Mouse (Mus musculus): ENCODE data around the gene Synpr.

Synpr gene

DNA sequence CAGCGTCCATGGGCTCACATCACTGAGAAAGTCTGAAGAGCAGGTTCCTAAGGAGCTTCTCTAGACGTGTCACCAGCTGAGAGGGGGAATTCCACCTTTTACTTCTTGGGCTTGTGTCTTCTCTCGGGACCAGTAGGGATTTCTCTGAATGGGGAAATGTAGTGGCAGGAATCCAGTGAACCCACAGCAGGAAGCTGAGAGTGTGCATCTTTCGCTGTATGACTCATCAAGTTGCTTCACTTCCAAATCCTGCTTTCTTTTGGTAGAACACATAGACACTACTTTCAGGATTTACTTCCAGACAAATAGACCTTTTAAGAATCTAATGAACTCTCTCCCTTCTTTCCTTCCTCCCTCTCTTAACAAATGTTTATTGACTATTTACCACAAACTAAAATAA is 266.6 kb downstream of the Synpr start:
- DNase-seq (ENCODE audit: low spot score in 2 of 2) = peak in 1 of 2 experiments; percentile 22

- no peak for DNase-seq (ENCODE audit: low spot score in 2 of 2)
These were observed 269.2 kb downstream of the Synpr start for GRCm38 (mm10) chr14:13553616-13554370.

DNA sequence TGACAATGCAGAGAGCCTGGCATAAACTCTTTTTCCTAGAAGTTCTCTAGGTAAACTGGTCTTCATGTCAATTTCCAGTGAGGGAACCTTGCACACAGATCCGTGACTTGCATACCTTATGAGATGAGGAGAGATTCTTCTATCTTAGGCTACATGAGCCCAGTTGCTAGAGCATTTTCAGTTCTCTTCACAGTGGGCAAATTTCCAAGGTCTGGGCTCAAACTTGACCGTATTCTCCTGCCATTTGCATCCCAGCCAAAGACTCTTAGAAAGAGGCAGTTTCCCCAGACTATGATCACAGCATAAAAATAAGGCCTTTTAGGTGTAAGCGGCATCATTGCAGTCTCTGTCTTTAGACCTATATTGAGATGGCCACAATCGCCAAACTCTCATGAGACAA is 270.1 kb downstream of the Synpr start:
- DNase-seq (ENCODE audit: low spot score in 2 of 2) = no peak

DNA sequence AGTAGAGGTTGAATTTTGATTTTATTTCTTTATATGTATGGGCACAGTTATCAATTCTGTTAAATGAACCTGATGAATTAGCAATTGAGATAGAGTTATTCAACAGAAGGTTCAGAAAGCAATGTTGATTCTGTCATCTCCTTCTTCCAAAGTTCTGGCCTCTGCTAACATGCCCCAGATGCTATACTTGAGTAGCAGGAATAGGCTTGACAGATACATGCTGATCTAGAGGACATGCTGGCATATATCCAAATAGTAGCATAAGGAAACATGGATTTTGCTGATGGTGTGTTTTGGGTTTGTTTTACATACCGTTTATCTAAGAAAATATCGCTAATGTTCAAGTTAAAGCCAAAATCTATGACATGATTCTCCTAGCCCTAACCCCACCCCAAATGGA is 273.5 kb downstream of the Synpr start:
- no peak for DNase-seq (ENCODE audit: low spot score in 2 of 2)

- DNase-seq (ENCODE audit: low spot score in 2 of 2) = no peak
These were observed 282.7 kb downstream of the Synpr start for GRCm38 (mm10) chr14:13567250-13567649.

DNA sequence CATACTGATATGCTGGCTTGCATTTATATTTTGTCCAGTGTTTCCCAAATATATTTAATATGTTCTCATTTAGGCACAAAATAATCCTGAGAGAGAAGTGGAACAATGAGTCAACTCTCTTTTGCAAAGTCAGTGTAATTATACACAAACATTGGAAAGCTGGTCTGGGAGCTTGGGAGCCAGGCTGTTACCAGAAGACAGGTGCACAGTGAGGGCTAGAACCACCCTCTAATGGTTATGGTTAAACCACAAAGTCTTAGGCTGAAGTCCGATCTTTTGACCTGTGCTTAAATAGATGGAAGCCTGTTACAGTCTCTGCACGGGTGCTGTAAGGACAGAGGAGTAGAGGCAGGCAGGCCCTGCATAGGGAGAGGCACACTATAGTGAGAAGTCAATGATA is 283.4 kb downstream of the Synpr start:
- no peak for DNase-seq (ENCODE audit: low spot score in 2 of 2)

- no peak for DNase-seq (ENCODE audit: low spot score in 2 of 2)
These were observed 287.4 kb downstream of the Synpr start for GRCm38 (mm10) chr14:13571941-13572340.

- no peak for DNase-seq (ENCODE audit: low spot score in 2 of 2)
These were observed 287.9 kb downstream of the Synpr start for GRCm38 (mm10) chr14:13572530-13572929.

- no peak for DNase-seq (ENCODE audit: low spot score in 2 of 2)
These were observed 293.5 kb downstream of the Synpr start for GRCm38 (mm10) chr14:13578101-13578500.

DNA sequence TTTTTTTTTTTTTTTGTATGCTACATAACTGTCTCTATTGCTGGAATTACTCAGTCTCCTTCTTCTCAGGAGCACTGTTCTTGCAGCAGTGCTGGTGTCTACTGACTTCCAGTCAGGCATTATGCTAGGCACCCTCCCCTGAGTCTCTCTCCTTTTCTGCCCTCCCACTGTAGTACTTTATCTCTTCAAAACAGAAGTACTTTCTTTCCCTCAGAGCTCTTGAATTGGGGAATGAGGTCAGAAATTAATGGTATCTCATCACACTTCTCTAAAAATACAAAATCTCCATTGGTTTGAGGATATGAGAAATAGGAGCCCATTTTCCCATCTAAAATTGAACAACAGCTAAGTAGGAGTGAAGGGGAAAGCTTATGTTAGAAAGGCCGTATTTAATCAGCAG is 294.2 kb downstream of the Synpr start:
- DNase-seq (ENCODE audit: low spot score in 2 of 2) = no peak

- DNase-seq (ENCODE audit: low spot score in 2 of 2) = no peak
These were observed 308.9 kb downstream of the Synpr start for GRCm38 (mm10) chr14:13593321-13593940.

- DNase-seq (ENCODE audit: low spot score in 2 of 2) = no peak
These were observed 311.7 kb downstream of the Synpr start for GRCm38 (mm10) chr14:13596251-13596650.

DNA sequence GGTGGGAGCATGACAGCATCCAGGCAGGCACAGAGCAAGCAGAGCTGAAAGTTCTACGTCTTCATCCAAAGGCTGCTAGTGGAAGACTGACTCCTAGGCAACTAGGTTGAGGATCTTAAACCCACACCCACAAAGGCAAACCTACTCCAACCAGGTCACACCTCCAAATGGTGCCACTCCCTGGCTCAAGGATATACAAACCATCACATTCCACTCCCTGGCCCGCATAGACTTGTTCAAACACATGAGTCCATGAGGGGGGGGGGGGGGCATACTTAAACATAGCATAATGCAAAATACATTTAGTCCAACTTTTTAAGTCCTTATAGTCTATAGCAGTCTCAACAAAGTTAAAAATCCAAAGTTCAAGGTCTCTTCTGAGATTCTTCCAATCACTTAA is 312.6 kb downstream of the Synpr start:
- no peak for DNase-seq (ENCODE audit: low spot score in 2 of 2)

DNA sequence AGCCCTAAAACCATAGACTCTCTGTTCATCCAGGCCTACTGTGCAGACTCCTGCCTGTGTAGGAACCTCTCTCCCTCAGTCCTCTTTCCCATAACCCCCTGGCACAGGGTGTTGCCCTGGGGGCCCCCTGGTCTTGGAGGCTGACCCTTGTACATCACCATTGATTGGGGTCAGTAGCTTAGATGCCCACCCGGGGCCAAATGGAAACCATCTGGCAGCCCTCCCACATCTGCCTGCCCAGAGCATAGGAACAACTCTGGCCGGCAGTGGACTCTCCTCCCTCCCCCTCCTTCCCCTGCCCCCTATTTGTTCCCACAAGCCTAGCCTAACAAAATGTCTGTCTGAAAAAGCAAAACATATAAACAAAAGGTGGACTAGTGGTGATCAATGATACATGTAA is 336.0 kb downstream of the Synpr start:
- no peak for DNase-seq (ENCODE audit: low spot score in 2 of 2)

GRCm38 (mm10) chr14:13649865-13650264 is 365.3 kb downstream of the Synpr start:
- no peak for DNase-seq (ENCODE audit: low spot score in 2 of 2)

- no peak for DNase-seq (ENCODE audit: low spot score in 2 of 2)
These were observed 366.5 kb downstream of the Synpr start for GRCm38 (mm10) chr14:13651039-13651438.

DNA sequence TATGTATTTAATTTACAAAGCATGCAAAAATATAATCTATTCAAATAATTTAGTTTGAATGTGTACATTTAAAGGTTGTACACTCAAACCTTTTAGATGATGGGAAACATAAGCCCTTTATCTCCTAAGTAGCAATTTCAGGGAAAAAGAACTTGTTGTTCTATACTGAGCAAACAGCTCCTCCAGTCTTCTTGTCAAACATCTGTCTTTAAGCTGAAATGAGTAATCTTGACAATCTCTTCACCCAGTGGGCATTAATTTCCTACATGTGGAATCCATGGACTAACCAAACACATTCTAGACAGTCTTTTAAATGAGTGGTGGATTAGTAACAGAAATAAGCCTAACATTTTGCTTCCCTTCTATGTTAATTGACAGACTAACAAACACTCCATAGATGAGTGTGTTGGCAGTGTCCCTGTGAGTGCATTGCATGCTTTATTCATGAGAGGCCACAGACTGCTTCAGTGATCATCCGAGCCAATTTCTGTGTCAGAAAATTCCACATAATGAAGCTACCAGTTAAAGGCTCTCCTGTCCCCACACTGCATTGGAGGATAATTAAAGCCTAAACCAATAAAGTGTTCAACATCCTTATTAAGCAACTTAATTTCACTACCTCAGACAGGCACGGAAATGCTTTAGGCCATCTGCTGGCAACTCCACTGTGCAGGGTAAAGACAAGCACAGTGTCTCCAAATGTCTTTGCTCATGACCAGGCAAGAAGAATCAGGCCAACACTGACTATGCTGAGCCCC is 367.1 kb downstream of the Synpr start:
- DNase-seq (ENCODE audit: low spot score in 2 of 2) = no peak
